Mouse (Mus musculus): ENCODE data around the gene Rwdd2b. TPM values are rescaled to one million over a fixed set of nuclear protein-coding genes. Genes with fewer than 3 reads are reported as not detected.

Gene Rwdd2b
- 3.8 TPM for polyA plus RNA-seq (2014; fragmentation: Illumina TruSeq; extraction: RNeasy Lipid Tissue Mini Kit (QIAGEN cat#74804); ENCODE audit: insufficient read depth, low read depth, low replicate concordance)

GRCm38 (mm10) chr16:87440184-87440686 lies at the start of gene Rwdd2b:
Gene Rwdd2b, minus strand, starts transcription at chr16:87440573.

GRCm38 (mm10) chr16:87454419-87455179 lies 14.2 kb upstream of the Rwdd2b start, which contains the start of gene Usp16:
Gene Usp16, plus strand, starts transcription at chr16:87454703.

GRCm38 (mm10) chr16:87432033-87432814 lies 8.1 kb downstream of the Rwdd2b start, which contains the start of gene Ltn1:
Gene Ltn1, minus strand, starts transcription at chr16:87432612.

Other genes with a start within 250 kb of the Rwdd2b start
- gene N6amt1, start 86.4 kb downstream of the Rwdd2b start, polyA plus RNA-seq (2014; fragmentation: Illumina TruSeq; extraction: RNeasy Lipid Tissue Mini Kit (QIAGEN cat#74804); ENCODE audit: insufficient read depth, low read depth, low replicate concordance), result 10.0 TPM
- 6.4 TPM for gene Ltn1, start 8.0 kb downstream of the Rwdd2b start, polyA plus RNA-seq (2014; fragmentation: Illumina TruSeq; extraction: RNeasy Lipid Tissue Mini Kit (QIAGEN cat#74804); ENCODE audit: insufficient read depth, low read depth, low replicate concordance)
- gene Usp16, start 14.1 kb upstream of the Rwdd2b start, polyA plus RNA-seq (2014; fragmentation: Illumina TruSeq; extraction: RNeasy Lipid Tissue Mini Kit (QIAGEN cat#74804); ENCODE audit: insufficient read depth, low read depth, low replicate concordance), result 37.0 TPM
- 103 TPM for gene Cct8, start 55.3 kb upstream of the Rwdd2b start, polyA plus RNA-seq (2014; fragmentation: Illumina TruSeq; extraction: RNeasy Lipid Tissue Mini Kit (QIAGEN cat#74804); ENCODE audit: insufficient read depth, low read depth, low replicate concordance)
- 3.0 TPM for gene Map3k7cl, start 112.8 kb upstream of the Rwdd2b start, polyA plus RNA-seq (2014; fragmentation: Illumina TruSeq; extraction: RNeasy Lipid Tissue Mini Kit (QIAGEN cat#74804); ENCODE audit: insufficient read depth, low read depth, low replicate concordance)